Mouse (Mus musculus) mouse trophoblast stem cell (cell line): Measurements from ENCODE around the gene Jade1.

Experiments used
- in situ Hi-C, 2 experiments: fragments of 300-500 bp; cut with MseI, MboI; formaldehyde crosslinking; loops; 2 replicates in 1 of 2; 3 replicates in 1 of 2; pipeline ENCODE4 v1.15.1; 2025

The Jade1 gene

GRCm38 (mm10) chr3:41555491-41556381, at the start of gene Jade1:
Jade1 (plus strand) TSS chr3:41555731.
- in situ Hi-C loops: no loop called here

GRCm38 (mm10) chr3:41509441-41509840, 46.1 kb upstream of the Jade1 start:
- in situ Hi-C loops: no loop called here

- in situ Hi-C loops: no loop called here
These were observed 45.3 kb upstream of the Jade1 start for GRCm38 (mm10) chr3:41510191-41510590.

- in situ Hi-C loops: no loop called here
These were observed 44.8 kb upstream of the Jade1 start for GRCm38 (mm10) chr3:41510750-41511149.

GRCm38 (mm10) chr3:41514003-41514402, 41.5 kb upstream of the Jade1 start:
- in situ Hi-C loops: no loop called here

GRCm38 (mm10) chr3:41514683-41515305, 40.7 kb upstream of the Jade1 start:
- in situ Hi-C loops: no loop called here

GRCm38 (mm10) chr3:41516961-41517518, 38.5 kb upstream of the Jade1 start:
- in situ Hi-C loops: no loop called here

- in situ Hi-C loops: no loop called here
These were observed 34.6 kb upstream of the Jade1 start for GRCm38 (mm10) chr3:41520925-41521324.

- in situ Hi-C loops: no loop called here
These were observed 33.8 kb upstream of the Jade1 start for GRCm38 (mm10) chr3:41521733-41522132.

- in situ Hi-C loops: no loop called here
These were observed 33.1 kb upstream of the Jade1 start for GRCm38 (mm10) chr3:41522226-41523005.

- in situ Hi-C loops: no loop called here
These were observed 32.5 kb upstream of the Jade1 start for GRCm38 (mm10) chr3:41523006-41523375.

GRCm38 (mm10) chr3:41523460-41523859, 32.1 kb upstream of the Jade1 start:
- in situ Hi-C loops: no loop called here

GRCm38 (mm10) chr3:41528291-41528969, 27.1 kb upstream of the Jade1 start:
- in situ Hi-C loops: no loop called here

- in situ Hi-C loops: no loop called here
These were observed 25.4 kb upstream of the Jade1 start for GRCm38 (mm10) chr3:41530156-41530555.

GRCm38 (mm10) chr3:41531541-41531940, 24.0 kb upstream of the Jade1 start:
- in situ Hi-C loops: no loop called here

GRCm38 (mm10) chr3:41532109-41532508, 23.4 kb upstream of the Jade1 start:
- in situ Hi-C loops: no loop called here

- in situ Hi-C loops: no loop called here
These were observed 21.9 kb upstream of the Jade1 start for GRCm38 (mm10) chr3:41533660-41534059.

GRCm38 (mm10) chr3:41537957-41538356, 17.6 kb upstream of the Jade1 start:
- in situ Hi-C loops: no loop called here

- in situ Hi-C loops: no loop called here
These were observed 14.2 kb upstream of the Jade1 start for GRCm38 (mm10) chr3:41541313-41541712.

- in situ Hi-C loops: no loop called here
These were observed 11.1 kb upstream of the Jade1 start for GRCm38 (mm10) chr3:41544451-41544850.

- in situ Hi-C loops: no loop called here
These were observed 8.2 kb upstream of the Jade1 start for GRCm38 (mm10) chr3:41547289-41547688.
